Mouse (Mus musculus) lung, postnatal 0 days (tissue): Measurements from ENCODE around the gene Cmc2. TPM values are rescaled to one million over a fixed set of nuclear protein-coding genes. Genes with fewer than 3 reads are reported as not detected.

Experiments
- ATAC-seq: fragments of 200-750 bp; cut with Nextera tagmentation; 2 replicates; pipeline ENCODE4 v1.8.0; 2017; ENCODE audit warnings: moderate library complexity
- DNase-seq: peaks from one replicate; pipeline ENCODE4 v3.0.0-alpha.2; 2016; ENCODE audit warnings: low spot score
- H3K27ac ChIP-seq: fragments of 300-500 bp; sonication (generic); 2 replicates; pipeline ENCODE4 v1.5.1; 2014; ENCODE audit warnings: antibody characterized with exemption, mild to moderate bottlenecking, low read length, mixed read lengths
- H3K27me3 ChIP-seq: fragments of 300-500 bp; sonication (generic); replicated peaks from 2 replicates; pipeline ENCODE4 v1.6.1; 2014; ENCODE audit warnings: low read length, mixed read lengths; ENCODE audit not compliant: insufficient read depth
- H3K36me3 ChIP-seq: fragments of 300-500 bp; sonication (generic); 2 replicates; pipeline ENCODE4 v1.6.1; 2014; ENCODE audit warnings: low read length, mixed read lengths; ENCODE audit not compliant: insufficient read depth
- H3K4me1 ChIP-seq: fragments of 300-500 bp; sonication (generic); 2 replicates; pipeline ENCODE4 v1.6.1; 2014; ENCODE audit warnings: antibody characterized with exemption, low read depth, low read length, mixed read lengths; ENCODE audit not compliant: insufficient read depth
- H3K4me2 ChIP-seq: fragments of 300-500 bp; sonication (generic); replicated peaks from 2 replicates; pipeline ENCODE4 v1.6.1; 2014; ENCODE audit warnings: low read depth, mild to moderate bottlenecking, low read length, moderate library complexity, mixed read lengths
- H3K4me3 ChIP-seq: fragments of 300-500 bp; sonication (generic); 2 replicates; pipeline ENCODE4 v1.5.1; 2014; ENCODE audit warnings: low read depth, low read length
- H3K9ac ChIP-seq: fragments of 300-500 bp; sonication (generic); replicated peaks from 2 replicates; pipeline ENCODE4 v1.6.1; 2014; ENCODE audit warnings: low read depth, mild to moderate bottlenecking
- H3K9me3 ChIP-seq: fragments of 300-500 bp; sonication (generic); 2 replicates; pipeline ENCODE4 v1.6.1; 2016; ENCODE audit warnings: low read length, mixed read lengths
- CTCF ChIP-seq: IDR thresholded peaks from 2 replicates; pipeline ENCODE4 v1.5.1; 2016; ENCODE audit warnings: antibody characterized with exemption, mild to moderate bottlenecking
- EP300 ChIP-seq: IDR thresholded peaks from 2 replicates; pipeline ENCODE4 v1.6.1; 2016; ENCODE audit warnings: antibody characterized with exemption, mild to moderate bottlenecking, control low read depth
- WGBS: fragments of 180-500 bp; shearing (Covaris S2); extraction: QIAGEN DNeasy Blood & Tissue Kit; methylation state at CpG from one replicate; pipeline ENCODE4 v1.1.7; 2014; 5-methylcytosine and 5-hydroxymethylcytosine counted together
- polyA plus RNA-seq: library from polyadenylated mRNA; unstranded; fragments of >200 nt; fragmentation: Nextera tagmentation; extraction: Ambion mirVana; gene quantifications from 2 replicates; pipeline ENCODE4 v1.2.1, GENCODE M21; 2015

Gene Cmc2
- polyA plus RNA-seq, 1 experiment from 2014 or later = 28.6 TPM

DNA sequence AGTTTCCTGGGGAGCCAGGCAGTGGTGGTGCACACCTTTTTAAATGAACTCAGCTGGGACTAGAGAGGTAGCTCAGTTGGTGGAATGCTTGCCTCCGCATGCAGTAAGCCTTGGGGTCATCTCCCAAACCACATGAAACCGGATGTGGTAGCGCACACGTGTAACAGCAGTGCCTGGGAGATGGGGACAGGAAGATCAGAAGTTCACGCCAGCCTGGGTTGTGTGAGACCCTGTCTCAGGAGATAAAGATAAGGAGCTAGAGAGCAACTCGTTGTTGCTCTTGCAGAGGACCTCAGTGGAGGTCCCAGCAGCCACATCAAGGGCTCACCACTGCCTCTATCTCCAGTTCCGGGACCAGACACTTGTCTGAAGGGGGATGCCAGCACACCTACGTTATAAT is 2.3 kb upstream of the Cmc2 start:
- Histone ChIP-seq H3K4me2 (no peak overlapping the region), H3K27ac (no peak overlapping the region), H3K4me3 (no peak overlapping the region), H3K27me3 (no peaks in the 10 kb centered on the region), H3K9me3 (no peaks in the 10 kb centered on the region), H3K36me3 (no peaks in the 10 kb centered on the region), H3K4me1 (peaks cover 8% of the 10 kb centered on the region; the same call in 1 of the 2 replicates), H3K9ac (no peak overlapping the region)
- TF ChIP-seq EP300 = no peak
- TF ChIP-seq CTCF = no peak
- DNase-seq (no peak), ATAC-seq (no peak)
- WGBS = 84% methylated on average over 8 of the region's 8 CpGs

DNA sequence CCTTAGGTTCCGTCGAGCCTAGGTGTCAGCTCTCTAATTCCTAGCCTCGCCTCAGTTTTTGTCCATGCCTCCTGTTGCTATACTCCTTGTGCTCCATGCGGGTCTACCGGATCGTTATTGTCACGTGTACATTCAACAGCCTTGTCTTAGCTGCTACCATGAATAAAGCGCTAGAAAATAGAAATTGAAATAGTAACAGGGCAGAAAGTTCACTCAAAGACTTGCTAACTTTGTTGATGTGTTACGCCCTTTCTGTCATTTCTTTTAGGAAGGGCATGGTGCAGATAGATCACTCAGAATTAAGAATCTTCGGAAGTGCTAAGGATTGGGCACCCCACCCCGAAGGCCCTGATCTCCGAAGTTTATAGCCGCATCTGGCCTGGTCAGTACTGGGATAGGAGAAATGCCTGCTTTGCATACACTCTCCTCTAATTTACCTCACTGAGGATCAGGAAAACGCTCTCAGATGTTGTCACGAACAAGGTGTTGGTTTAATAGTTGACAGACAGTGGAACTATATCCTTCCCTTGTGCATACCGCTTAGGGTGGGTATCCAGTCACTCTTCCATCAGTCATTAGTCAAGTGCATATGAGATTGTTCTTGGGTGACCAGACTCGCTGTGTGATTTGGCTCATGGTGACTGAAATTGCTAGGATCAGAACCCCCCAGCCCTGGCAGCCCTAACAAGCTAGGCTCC is 954 bp upstream of the Cmc2 start:
- peak overlapping the region; percentile 79 for H3K4me2 ChIP-seq
- no peaks in the 10 kb centered on the region for H3K36me3 ChIP-seq
- no peak for ATAC-seq
- peak overlapping the region; percentile 80 for H3K27ac ChIP-seq
- peak overlapping the region; percentile 83 for H3K4me3 ChIP-seq
- H3K4me1 ChIP-seq = peaks cover 8% of the 10 kb centered on the region; the same call in 1 of the 2 replicates
- no peaks in the 10 kb centered on the region for H3K27me3 ChIP-seq
- peak overlapping the region; percentile 51 for H3K9ac ChIP-seq
- TF ChIP-seq EP300 (no peak), CTCF (no peak)
- DNase-seq = peak; percentile 31
- no peaks in the 10 kb centered on the region for H3K9me3 ChIP-seq
- 25% methylated on average over 17 of the region's 17 CpGs for WGBS

GRCm38 (mm10) chr8:116921005-116921336 is 284 bp downstream of the Cmc2 start:
- ATAC-seq (peak; percentile 63), DNase-seq (no peak)
- Histone ChIP-seq H3K9ac (peak overlapping the region; percentile 51), H3K4me3 (peak overlapping the region; percentile 83), H3K36me3 (peaks cover under 1% of the 10 kb centered on the region; the same call in 1 of the 2 replicates), H3K27ac (peak overlapping the region; percentile 80), H3K4me1 (peaks cover 8% of the 10 kb centered on the region; the same call in 1 of the 2 replicates), H3K9me3 (no peaks in the 10 kb centered on the region), H3K27me3 (no peaks in the 10 kb centered on the region), H3K4me2 (peak overlapping the region; percentile 79)
- 1% methylated on average over 22 of the region's 22 CpGs for WGBS
- no peak for TF ChIP-seq CTCF
- TF ChIP-seq EP300 = no peak

GRCm38 (mm10) chr8:116905836-116906235 is 15.4 kb downstream of the Cmc2 start:
- DNase-seq (no peak), ATAC-seq (no peak)
- Histone ChIP-seq H3K4me2 (no peak overlapping the region), H3K9ac (no peak overlapping the region), H3K4me3 (no peak overlapping the region), H3K27me3 (no peaks in the 10 kb centered on the region), H3K4me1 (no peaks in the 10 kb centered on the region), H3K36me3 (no peaks in the 10 kb centered on the region), H3K27ac (no peak overlapping the region), H3K9me3 (no peaks in the 10 kb centered on the region)
- no peak for TF ChIP-seq EP300
- no peak for TF ChIP-seq CTCF
- 94% methylated on average over 4 of the region's 4 CpGs for WGBS

GRCm38 (mm10) chr8:116905252-116905651 is 16.0 kb downstream of the Cmc2 start:
- ATAC-seq (no peak), DNase-seq (no peak)
- Histone ChIP-seq H3K27ac (no peak overlapping the region), H3K4me1 (no peaks in the 10 kb centered on the region), H3K4me2 (no peak overlapping the region), H3K36me3 (no peaks in the 10 kb centered on the region), H3K27me3 (no peaks in the 10 kb centered on the region), H3K9ac (no peak overlapping the region), H3K4me3 (no peak overlapping the region), H3K9me3 (no peaks in the 10 kb centered on the region)
- no peak for TF ChIP-seq EP300
- TF ChIP-seq CTCF = no peak
- 89% methylated on average over 4 of the region's 4 CpGs for WGBS

- WGBS = 92% methylated on average over 4 of the region's 4 CpGs
- H3K9me3 ChIP-seq = no peaks in the 10 kb centered on the region
- no peaks in the 10 kb centered on the region for H3K36me3 ChIP-seq
- no peak overlapping the region for H3K9ac ChIP-seq
- no peak overlapping the region for H3K4me2 ChIP-seq
- ATAC-seq (no peak), DNase-seq (no peak)
- no peaks in the 10 kb centered on the region for H3K4me1 ChIP-seq
- H3K4me3 ChIP-seq = no peak overlapping the region
- H3K27me3 ChIP-seq = no peaks in the 10 kb centered on the region
- TF ChIP-seq CTCF (no peak), EP300 (no peak)
- no peak overlapping the region for H3K27ac ChIP-seq
These were observed 16.5 kb downstream of the Cmc2 start for GRCm38 (mm10) chr8:116904736-116905135.

GRCm38 (mm10) chr8:116895521-116895920 is 25.7 kb downstream of the Cmc2 start:
- ATAC-seq (no peak), DNase-seq (no peak)
- Histone ChIP-seq H3K9me3 (no peaks in the 10 kb centered on the region), H3K4me3 (no peak overlapping the region), H3K4me2 (no peak overlapping the region), H3K27me3 (no peaks in the 10 kb centered on the region), H3K4me1 (no peaks in the 10 kb centered on the region), H3K36me3 (no peaks in the 10 kb centered on the region), H3K9ac (no peak overlapping the region), H3K27ac (no peak overlapping the region)
- TF ChIP-seq CTCF (no peak), EP300 (no peak)
- WGBS = 61% methylated on average over 6 of the region's 6 CpGs
